Mouse (Mus musculus) embryo, embryonic 10 days (tissue): ENCODE results near the gene Map3k5.
A peak's percentile ranks its signal among the peaks of the same experiment; 100 is the strongest.

Experiments used
- DNase-seq: peaks from one replicate; pipeline ENCODE4 v3.0.0-alpha.2; 2015; ENCODE audit warnings: low spot score

The Map3k5 gene

GRCm38 (mm10) chr10:20157021-20157726 is 222.9 kb downstream of the Map3k5 start:
- no peak for DNase-seq

DNA sequence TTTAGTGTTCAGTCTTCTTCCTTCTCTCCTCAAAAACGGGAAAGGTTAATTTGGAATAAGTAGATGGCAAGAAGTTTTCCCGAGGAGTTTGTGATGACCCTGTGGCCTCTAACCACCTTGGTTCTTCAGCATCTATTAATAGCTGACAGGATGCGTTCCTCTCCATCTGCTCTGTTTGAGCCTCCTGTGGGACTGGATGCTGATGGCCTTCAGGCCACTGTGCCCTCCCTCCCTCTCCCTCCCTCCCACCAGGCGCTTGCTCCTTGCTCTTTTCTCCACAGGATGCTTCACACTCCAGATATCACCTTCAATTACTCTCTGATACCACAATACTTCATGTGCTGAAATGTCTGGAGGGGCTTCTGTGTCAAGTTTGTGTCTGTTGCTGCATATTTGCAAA is 224.5 kb downstream of the Map3k5 start:
- DNase-seq, result no peak

DNA sequence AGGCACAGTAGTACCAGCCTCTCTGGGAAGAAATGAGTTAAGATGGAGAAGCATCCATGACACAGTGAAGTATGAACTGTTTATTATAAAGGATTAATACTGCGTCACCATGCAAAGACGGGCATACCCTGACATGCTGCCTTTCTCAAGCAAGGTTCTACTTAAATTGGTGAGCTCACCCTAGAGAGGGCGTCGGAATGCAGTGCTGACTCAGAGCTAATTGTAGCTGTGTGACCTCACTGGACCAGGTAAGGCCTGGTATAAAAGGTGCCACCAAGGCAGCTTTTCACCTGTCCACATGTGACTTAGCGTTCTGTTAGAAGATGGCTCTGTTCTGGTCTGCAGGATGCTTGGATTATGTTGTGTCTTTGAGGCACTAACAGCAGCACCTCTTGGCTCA is 225.0 kb downstream of the Map3k5 start:
- no peak for DNase-seq

- no peak for DNase-seq
Observed at GRCm38 (mm10) chr10:20160914-20161313, 226.6 kb downstream of the Map3k5 start.

DNA sequence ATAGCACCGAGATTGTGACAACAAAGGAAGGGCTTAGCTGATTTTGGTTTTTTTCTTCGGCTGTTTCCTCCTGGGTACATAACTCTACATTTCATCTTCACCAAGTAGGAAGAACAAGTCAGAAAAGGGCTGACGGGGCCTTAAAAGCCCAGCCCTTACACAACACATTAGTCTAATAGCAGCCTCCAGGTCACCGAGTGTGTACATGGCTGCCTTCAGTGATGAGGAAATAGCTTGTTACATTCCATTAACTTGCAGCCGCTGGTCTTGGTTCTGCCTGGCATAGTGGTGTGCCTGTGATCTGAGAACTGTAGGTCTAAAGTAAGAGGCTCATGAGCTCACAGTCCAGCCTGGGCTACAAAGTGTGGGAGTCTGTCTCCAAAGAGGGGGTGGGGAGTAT is 230.5 kb downstream of the Map3k5 start:
- no peak for DNase-seq

DNA sequence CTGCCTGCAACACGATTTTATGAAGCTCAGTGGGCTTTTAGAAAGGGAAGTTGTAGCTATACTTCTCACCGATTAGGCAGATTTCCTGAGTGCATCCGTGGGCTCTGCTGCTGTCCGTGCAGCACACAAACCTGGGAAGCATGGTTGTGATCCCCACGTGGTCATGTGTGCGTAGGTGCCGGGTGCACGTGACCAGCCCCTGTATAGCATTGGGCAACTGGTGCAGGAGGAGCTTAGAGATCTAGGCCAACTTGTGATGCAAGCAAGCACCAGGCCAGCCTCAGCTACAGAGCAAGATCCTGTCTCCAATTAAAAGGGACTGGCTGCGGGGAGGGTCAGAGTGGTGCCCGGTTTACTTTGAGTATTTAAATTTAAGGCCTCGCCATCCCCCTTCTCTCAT is 232.5 kb downstream of the Map3k5 start:
- DNase-seq, result no peak

- no peak for DNase-seq
Observed at GRCm38 (mm10) chr10:20167467-20167866, 233.2 kb downstream of the Map3k5 start.

DNA sequence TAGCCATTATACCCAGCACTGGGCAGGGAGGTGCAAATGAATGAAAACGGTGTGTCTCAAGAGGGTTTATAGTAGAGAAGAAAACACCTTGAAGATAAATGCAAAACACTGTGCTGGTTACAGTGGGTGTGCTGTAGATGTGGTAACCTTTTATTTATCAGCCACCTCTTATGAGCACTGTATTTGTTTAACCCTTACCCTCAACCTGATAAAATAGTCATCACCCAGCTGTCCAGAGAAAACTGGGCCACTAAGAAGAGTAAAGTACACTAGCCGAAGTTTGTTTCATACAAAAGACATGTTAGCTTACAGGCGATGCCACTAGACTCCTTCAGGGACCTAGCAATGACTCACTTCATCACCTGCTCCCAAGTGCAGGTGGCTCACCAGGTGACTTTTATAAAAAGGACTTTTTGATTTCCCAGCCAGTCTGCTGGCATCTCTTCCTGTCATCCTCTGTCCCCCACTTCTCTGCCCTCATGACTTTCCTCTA is 235.0 kb downstream of the Map3k5 start:
- DNase-seq, result no peak

DNA sequence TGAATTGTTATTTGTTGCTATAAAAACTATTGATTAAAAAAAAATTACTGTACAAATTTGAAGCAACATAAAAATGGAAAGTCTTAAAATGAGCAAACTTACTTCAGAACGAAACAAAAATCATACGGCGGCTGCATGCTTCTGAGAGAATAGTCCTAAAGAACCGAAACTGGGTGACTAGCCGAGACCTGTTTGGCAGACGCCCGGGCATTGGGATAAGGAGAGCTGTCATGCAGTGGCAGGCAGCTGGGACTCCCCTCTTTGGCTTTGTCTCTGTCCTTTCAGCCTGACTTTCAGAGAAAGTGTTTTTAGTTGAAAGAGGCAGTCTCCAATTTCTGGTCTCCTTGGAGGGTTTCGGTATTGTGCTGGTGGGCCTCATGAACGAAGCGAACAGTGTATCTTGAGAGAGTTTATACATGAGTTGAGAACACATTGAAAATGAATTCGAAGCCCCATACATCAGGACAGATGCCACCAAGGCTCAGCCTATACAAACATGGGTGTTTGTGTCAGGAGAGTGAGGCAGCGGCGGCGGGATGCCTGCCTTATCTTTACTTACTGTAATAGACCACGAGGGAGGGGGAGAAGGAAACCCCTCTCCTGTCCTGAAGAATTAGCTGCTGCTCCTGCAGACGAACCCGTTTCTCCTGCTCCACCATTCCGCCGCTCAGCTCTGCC is 235.8 kb downstream of the Map3k5 start:
- no peak for DNase-seq

- peak; percentile 86 for DNase-seq
Observed at GRCm38 (mm10) chr10:20170605-20171088, 236.4 kb downstream of the Map3k5 start.

DNA sequence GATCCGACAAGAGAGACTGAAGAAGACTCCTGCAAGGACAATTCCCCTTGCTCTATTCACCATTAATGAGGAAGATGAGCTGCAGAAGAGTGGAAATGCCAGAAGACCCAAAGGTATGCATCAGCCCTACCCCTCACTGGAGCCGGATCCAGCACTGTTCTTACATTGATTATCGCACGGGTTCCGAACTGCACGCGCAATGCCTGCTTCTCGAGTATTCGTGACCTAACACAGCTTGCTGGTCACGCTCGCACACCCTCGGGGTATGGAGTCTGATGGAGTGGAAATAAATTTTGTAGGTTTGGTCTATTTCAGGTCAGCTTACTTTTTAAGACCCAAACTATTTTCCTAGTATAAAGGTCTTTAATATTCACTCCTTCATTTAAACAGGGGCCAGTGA is 236.9 kb downstream of the Map3k5 start:
- no peak for DNase-seq

DNA sequence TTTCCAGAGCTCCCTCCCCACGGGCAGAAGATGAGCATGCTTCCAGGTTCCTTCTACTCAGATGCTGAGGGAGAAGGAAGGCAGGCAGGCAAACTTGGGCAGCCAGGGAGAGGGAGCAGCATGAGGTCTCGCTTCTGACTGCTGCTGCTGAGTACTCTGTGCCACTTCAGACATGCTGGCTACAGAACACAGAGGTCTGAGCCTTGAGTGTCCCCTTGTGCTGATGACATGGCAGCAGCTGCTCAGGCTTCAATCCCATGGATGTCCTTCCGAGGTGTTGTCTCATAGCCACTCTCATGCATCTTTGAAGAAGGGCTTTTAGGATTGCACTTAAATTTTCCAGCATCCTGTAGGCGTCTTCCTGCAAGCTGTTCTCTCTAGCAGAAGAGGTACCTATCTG is 237.5 kb downstream of the Map3k5 start:
- no peak for DNase-seq

DNA sequence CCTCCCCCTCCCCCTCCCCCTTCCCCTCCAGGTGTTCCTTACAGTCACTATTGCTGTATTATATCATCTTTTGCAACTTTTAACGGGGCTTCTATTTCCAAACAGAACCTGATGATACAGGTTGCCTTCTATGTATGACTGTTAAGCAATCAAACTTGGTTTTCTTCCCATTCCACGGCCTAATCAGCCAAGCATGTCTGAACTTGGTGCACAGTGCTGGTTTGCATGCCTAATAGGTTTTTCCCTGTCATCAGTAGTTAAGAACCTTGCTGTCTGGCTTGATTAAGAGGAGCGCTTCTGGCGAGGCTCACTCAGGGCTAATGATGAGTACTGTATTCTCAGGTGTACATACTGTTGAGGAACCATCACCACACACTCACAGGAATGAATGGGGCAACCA is 239.5 kb downstream of the Map3k5 start:
- no peak for DNase-seq

GRCm38 (mm10) chr10:20176054-20176453 is 241.8 kb downstream of the Map3k5 start:
- DNase-seq, result no peak

DNA sequence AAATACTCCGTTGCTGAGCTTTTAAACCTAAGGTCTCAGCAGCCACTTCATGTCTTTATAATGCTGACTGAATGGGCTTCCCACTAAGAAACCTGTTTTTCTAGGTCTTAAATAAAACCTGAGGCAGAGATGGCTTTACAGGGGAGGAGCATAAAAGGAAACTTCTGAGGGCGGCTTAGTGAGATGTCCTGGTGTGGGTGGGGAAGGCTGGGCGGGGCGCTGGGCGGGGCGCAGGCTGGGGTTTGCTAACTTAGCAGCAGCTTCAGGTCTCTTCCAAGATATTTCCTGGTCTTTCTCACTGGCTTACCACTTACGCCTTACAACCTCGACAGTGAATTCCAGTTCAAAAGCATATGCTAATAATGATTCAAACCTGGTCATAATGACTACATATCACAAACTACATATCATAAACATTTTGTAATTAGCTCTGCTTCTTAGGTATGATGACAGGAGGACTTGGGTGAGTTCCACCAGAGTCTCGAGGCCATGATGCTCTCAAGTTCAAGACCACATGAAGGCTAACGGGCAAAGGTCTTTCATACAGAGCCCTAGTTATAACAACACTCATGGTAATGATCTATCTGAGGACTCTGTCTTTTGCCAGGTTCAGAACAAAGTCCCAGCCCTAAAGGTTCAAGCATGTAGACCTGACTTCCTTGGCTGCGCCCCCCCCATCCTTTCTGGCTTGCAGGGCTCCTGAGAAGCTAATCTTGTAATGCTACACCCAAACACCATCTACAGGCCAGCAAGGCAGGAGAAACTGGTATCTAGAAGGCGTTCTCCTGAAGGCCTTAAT is 244.7 kb downstream of the Map3k5 start:
- DNase-seq, result no peak

DNA sequence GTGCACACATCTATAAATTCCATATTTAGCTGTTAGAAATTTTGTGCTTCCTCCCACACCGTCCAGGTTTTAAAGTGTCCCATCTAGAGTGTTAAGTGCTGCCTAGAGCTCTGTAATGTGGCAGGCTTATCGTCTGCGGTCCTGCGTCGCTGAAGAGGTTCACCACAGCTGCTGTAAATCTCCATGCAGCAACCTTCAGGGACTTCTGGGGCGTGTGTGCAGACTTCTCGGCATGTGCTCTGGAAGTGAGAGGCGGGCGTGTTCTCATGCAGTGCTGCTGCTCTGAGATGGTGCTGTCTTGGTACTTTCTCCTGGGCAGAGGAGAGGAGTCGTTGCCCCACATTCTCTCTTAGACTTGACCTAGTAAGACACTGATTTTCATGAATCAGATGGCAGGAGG is 246.9 kb downstream of the Map3k5 start:
- DNase-seq, result no peak

DNA sequence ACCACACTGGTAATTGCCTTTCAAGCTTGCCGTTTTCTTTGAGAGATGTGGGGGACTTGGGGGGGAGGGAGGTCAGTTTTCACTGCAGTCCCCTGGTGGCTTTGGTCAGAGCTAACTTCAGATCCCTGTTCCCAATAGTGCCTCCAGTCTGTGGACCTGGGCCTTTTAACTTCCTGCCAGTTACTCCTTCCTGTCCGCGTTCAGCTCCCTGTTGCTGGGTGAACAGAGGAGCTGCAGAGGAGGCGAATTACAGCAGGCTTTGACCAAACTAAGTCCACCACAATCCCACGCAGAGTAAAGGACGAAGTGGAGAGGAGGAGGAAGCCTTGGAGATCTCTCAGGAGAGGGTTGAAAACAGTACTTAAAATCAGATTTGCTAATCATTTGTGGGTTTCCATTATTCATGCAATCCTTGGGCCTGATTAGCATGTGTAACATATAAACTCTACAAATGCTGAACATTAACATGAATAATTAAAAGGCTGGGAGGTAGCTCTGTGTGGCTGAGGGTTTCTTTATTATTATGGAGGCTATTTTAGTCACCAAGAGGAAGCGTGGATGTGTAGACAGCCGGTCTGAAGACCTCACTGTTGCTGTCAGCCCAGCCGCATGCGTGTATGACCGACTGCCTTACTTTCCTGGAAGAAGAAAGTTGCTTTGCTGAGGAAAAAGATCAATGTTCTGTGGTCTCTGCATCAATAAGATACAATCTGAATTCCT is 247.6 kb downstream of the Map3k5 start:
- no peak for DNase-seq

- no peak for DNase-seq
Observed at GRCm38 (mm10) chr10:20184326-20184725, 250.1 kb downstream of the Map3k5 start.

DNA sequence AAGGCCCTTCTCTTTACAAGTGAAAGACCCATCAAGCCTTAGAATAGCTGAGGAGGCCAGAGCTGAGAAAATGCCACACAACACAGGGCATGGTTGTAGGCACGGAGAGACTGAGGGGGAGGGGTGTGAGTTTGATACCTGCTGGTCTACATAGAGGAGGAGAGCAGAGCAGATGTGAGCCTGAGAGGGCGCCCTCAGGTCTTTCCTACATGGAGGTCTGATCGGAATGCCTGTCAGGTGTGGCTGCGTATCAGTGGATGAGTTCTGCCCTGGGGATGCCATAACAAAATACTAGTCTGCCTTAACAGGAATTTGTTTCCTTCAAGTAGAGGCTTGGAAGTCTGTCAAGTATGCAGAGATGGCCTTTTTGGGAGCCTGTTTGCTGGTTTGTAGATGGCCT is 251.0 kb downstream of the Map3k5 start:
- no peak for DNase-seq

DNA sequence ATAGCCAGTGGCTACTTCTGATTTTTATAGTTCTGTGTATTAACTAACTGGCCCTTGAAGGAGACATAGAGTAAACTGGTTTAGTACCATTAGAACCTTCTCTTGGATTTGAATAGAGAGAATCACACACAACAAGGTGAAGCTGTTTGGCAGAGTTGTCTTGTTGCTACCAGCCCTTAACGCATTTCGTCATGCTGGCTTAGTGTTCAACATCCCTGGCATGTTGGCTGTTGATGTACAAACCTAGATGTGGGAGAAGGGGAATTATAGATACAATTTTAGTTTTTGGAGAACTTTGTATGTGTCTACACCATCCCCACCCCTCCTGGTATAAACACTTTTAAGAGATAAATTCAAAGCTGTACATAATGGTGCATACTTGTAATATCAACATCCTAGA is 251.5 kb downstream of the Map3k5 start:
- no peak for DNase-seq

- no peak for DNase-seq
Observed at GRCm38 (mm10) chr10:20186800-20187273, 252.6 kb downstream of the Map3k5 start.
